Mouse (Mus musculus): ENCODE data around the gene Rcn3. TPM values are rescaled to one million over a fixed set of nuclear protein-coding genes. Genes with fewer than 3 reads are reported as not detected.
A peak's percentile ranks its signal among the peaks of the same experiment; 100 is the strongest.

Gene Rcn3
- polyA plus RNA-seq, 1 experiment from 2014 or later = 277 TPM

GRCm38 (mm10) chr7:45038411-45038810, 53.6 kb downstream of the Rcn3 start:
- Histone ChIP-seq H3K9me3 (no peaks in the 10 kb centered on the region), H3K36me3 (peaks cover 100% of the 10 kb centered on the region), H3K27me3 (replicated peaks) (no peaks in the 10 kb centered on the region), H3K27ac (replicated peaks) (no peak overlapping the region), H3K4me3 (no peak overlapping the region), H3K9ac (no peak overlapping the region), H3K4me1 (no peaks in the 10 kb centered on the region), H3K4me2 (no peak overlapping the region)
- ATAC-seq (ENCODE audit: extremely low read depth, insufficient number of reproducible peaks, low FRiP score, low TSS enrichment) = no peak
- 92% methylated on average over 9 of the region's 9 CpGs for WGBS

GRCm38 (mm10) chr7:45037720-45038361, 54.2 kb downstream of the Rcn3 start:
- WGBS = 70% methylated on average over 7 of the region's 7 CpGs
- H3K4me3 ChIP-seq = no peak overlapping the region
- H3K4me1 ChIP-seq = no peaks in the 10 kb centered on the region
- no peak overlapping the region for H3K27ac ChIP-seq (replicated peaks)
- no peaks in the 10 kb centered on the region for H3K27me3 ChIP-seq (replicated peaks)
- no peak for ATAC-seq (ENCODE audit: extremely low read depth, insufficient number of reproducible peaks, low FRiP score, low TSS enrichment)
- no peak overlapping the region for H3K4me2 ChIP-seq
- H3K36me3 ChIP-seq = peaks cover 100% of the 10 kb centered on the region
- no peak overlapping the region for H3K9ac ChIP-seq
- H3K9me3 ChIP-seq = no peaks in the 10 kb centered on the region

- Histone ChIP-seq H3K4me3 (no peak overlapping the region), H3K27ac (replicated peaks) (no peak overlapping the region), H3K36me3 (peaks cover 100% of the 10 kb centered on the region), H3K4me1 (no peaks in the 10 kb centered on the region), H3K9me3 (no peaks in the 10 kb centered on the region), H3K4me2 (no peak overlapping the region), H3K9ac (no peak overlapping the region), H3K27me3 (replicated peaks) (no peaks in the 10 kb centered on the region)
- 86% methylated on average over 11 of the region's 11 CpGs for WGBS
- no peak for ATAC-seq (ENCODE audit: extremely low read depth, insufficient number of reproducible peaks, low FRiP score, low TSS enrichment)
Measured at GRCm38 (mm10) chr7:45036702-45037101, 55.3 kb downstream of the Rcn3 start.

GRCm38 (mm10) chr7:45035631-45036030, 56.4 kb downstream of the Rcn3 start:
- Histone ChIP-seq H3K4me3 (no peak overlapping the region), H3K9me3 (no peaks in the 10 kb centered on the region), H3K4me2 (no peak overlapping the region), H3K27ac (replicated peaks) (no peak overlapping the region), H3K27me3 (replicated peaks) (no peaks in the 10 kb centered on the region), H3K9ac (no peak overlapping the region), H3K36me3 (peaks cover 100% of the 10 kb centered on the region), H3K4me1 (no peaks in the 10 kb centered on the region)
- no peak for ATAC-seq (ENCODE audit: extremely low read depth, insufficient number of reproducible peaks, low FRiP score, low TSS enrichment)
- 81% methylated on average over 3 of the region's 3 CpGs for WGBS

- Histone ChIP-seq H3K27ac (replicated peaks) (no peak overlapping the region), H3K4me3 (no peak overlapping the region), H3K36me3 (peaks cover 100% of the 10 kb centered on the region), H3K9ac (no peak overlapping the region), H3K27me3 (replicated peaks) (no peaks in the 10 kb centered on the region), H3K4me1 (no peaks in the 10 kb centered on the region), H3K9me3 (no peaks in the 10 kb centered on the region), H3K4me2 (no peak overlapping the region)
- 90% methylated on average over 19 of the region's 19 CpGs for WGBS
- ATAC-seq (ENCODE audit: extremely low read depth, insufficient number of reproducible peaks, low FRiP score, low TSS enrichment) = no peak
Measured at GRCm38 (mm10) chr7:45033722-45034359, 58.2 kb downstream of the Rcn3 start.

MicroRNAs within 50 kb of the gene (microRNA counts, 519-probe panel; counts per million panel counts)
- microRNA mmu-miR-150 = 2,876 counts per million, percentile 66 among the panel's probes with 10 or more counts

Small RNAs within 50 kb of the gene (microRNA-seq; reads per million reads assigned to microRNA genes)
- gene Mir150 (10.6 reads per million, percentile 28 among the genes with 10 or more reads in this experiment), gene Mir5121 (9.0 reads per million, percentile 26 among the genes with 10 or more reads in this experiment)

Other genes with a start within 250 kb of the Rcn3 start
- gene Akt1s1, start 243.2 kb downstream of the Rcn3 start, polyA plus RNA-seq (2015; fragmentation: Nextera tagmentation; extraction: Ambion mirVana) = 96.5 and 101 TPM in 2 replicates
- 56.1 and 57.0 TPM in 2 replicates for gene Tbc1d17, start 243.1 kb downstream of the Rcn3 start, polyA plus RNA-seq (2015; fragmentation: Nextera tagmentation; extraction: Ambion mirVana)
- 24.0 and 24.3 TPM in 2 replicates for gene Pnkp, start 235.1 kb downstream of the Rcn3 start, polyA plus RNA-seq (2015; fragmentation: Nextera tagmentation; extraction: Ambion mirVana)
- 256 and 266 TPM in 2 replicates for gene Ptov1, start 222.4 kb downstream of the Rcn3 start, polyA plus RNA-seq (2015; fragmentation: Nextera tagmentation; extraction: Ambion mirVana)
- 72.6 and 73.1 TPM in 2 replicates for gene Med25, start 199.5 kb downstream of the Rcn3 start, polyA plus RNA-seq (2015; fragmentation: Nextera tagmentation; extraction: Ambion mirVana)
- gene Fuz, start 196.1 kb downstream of the Rcn3 start, polyA plus RNA-seq (2015; fragmentation: Nextera tagmentation; extraction: Ambion mirVana) = 13.6 and 14.6 TPM in 2 replicates
- gene Ap2a1, start 162.7 kb downstream of the Rcn3 start, polyA plus RNA-seq (2015; fragmentation: Nextera tagmentation; extraction: Ambion mirVana) = 55.5 and 56.8 TPM in 2 replicates
- gene Tsks, start 149.0 kb downstream of the Rcn3 start, polyA plus RNA-seq (2015; fragmentation: Nextera tagmentation; extraction: Ambion mirVana) = 0.11 and 0.14 TPM in 2 replicates
- gene Cpt1c, start 117.4 kb downstream of the Rcn3 start, polyA plus RNA-seq (2015; fragmentation: Nextera tagmentation; extraction: Ambion mirVana) = 9.8 and 10.3 TPM in 2 replicates
- gene Prmt1, start 105.7 kb downstream of the Rcn3 start, polyA plus RNA-seq (2015; fragmentation: Nextera tagmentation; extraction: Ambion mirVana) = 438 and 486 TPM in 2 replicates
- gene Irf3, start 94.6 kb downstream of the Rcn3 start, polyA plus RNA-seq (2015; fragmentation: Nextera tagmentation; extraction: Ambion mirVana) = 63.6 and 68.1 TPM in 2 replicates
- gene Bcl2l12, start 93.5 kb downstream of the Rcn3 start, polyA plus RNA-seq (2015; fragmentation: Nextera tagmentation; extraction: Ambion mirVana) = 36.0 and 36.3 TPM in 2 replicates
- 27.0 and 27.1 TPM in 2 replicates for gene Scaf1, start 75.9 kb downstream of the Rcn3 start, polyA plus RNA-seq (2015; fragmentation: Nextera tagmentation; extraction: Ambion mirVana)
- 71.6 and 82.6 TPM in 2 replicates for gene Rras, start 74.3 kb downstream of the Rcn3 start, polyA plus RNA-seq (2015; fragmentation: Nextera tagmentation; extraction: Ambion mirVana)
- 6.8 and 7.1 TPM in 2 replicates for gene Prr12, start 39.3 kb downstream of the Rcn3 start, polyA plus RNA-seq (2015; fragmentation: Nextera tagmentation; extraction: Ambion mirVana)
- gene Nosip, start 29.8 kb downstream of the Rcn3 start, polyA plus RNA-seq (2015; fragmentation: Nextera tagmentation; extraction: Ambion mirVana) = 46.6 and 49.6 TPM in 2 replicates
- gene Prrg2, start 29.5 kb downstream of the Rcn3 start, polyA plus RNA-seq (2015; fragmentation: Nextera tagmentation; extraction: Ambion mirVana) = 12.5 and 13.6 TPM in 2 replicates
- 38.0 and 38.1 TPM in 2 replicates for gene Fcgrt, start 11.6 kb upstream of the Rcn3 start, polyA plus RNA-seq (2015; fragmentation: Nextera tagmentation; extraction: Ambion mirVana)
- 982 and 1,095 TPM in 2 replicates for gene Rps11, start 32.2 kb upstream of the Rcn3 start, polyA plus RNA-seq (2015; fragmentation: Nextera tagmentation; extraction: Ambion mirVana)
- 688 and 785 TPM in 2 replicates for gene Rpl13a, start 36.5 kb upstream of the Rcn3 start, polyA plus RNA-seq (2015; fragmentation: Nextera tagmentation; extraction: Ambion mirVana)
- gene Gm45713, start 44.0 kb upstream of the Rcn3 start, polyA plus RNA-seq (2015; fragmentation: Nextera tagmentation; extraction: Ambion mirVana) = 0.17 TPM in 1 of 2 replicates, not detected in the other
- gene Flt3l, start 44.2 kb upstream of the Rcn3 start, polyA plus RNA-seq (2015; fragmentation: Nextera tagmentation; extraction: Ambion mirVana) = 0.88 and 1.0 TPM in 2 replicates
- gene Pih1d1, start 62.1 kb upstream of the Rcn3 start, polyA plus RNA-seq (2015; fragmentation: Nextera tagmentation; extraction: Ambion mirVana) = 82.2 and 89.3 TPM in 2 replicates
- gene Aldh16a1, start 62.4 kb upstream of the Rcn3 start, polyA plus RNA-seq (2015; fragmentation: Nextera tagmentation; extraction: Ambion mirVana) = 31.8 and 33.4 TPM in 2 replicates
- 2.9 and 3.6 TPM in 2 replicates for gene Slc17a7, start 71.7 kb upstream of the Rcn3 start, polyA plus RNA-seq (2015; fragmentation: Nextera tagmentation; extraction: Ambion mirVana)
- gene Gfy, start 87.3 kb upstream of the Rcn3 start, polyA plus RNA-seq (2015; fragmentation: Nextera tagmentation; extraction: Ambion mirVana) = not detected in 2 replicates
- not detected in 2 replicates for gene Pth2, start 88.8 kb upstream of the Rcn3 start, polyA plus RNA-seq (2015; fragmentation: Nextera tagmentation; extraction: Ambion mirVana)
- gene Ccdc155, start 112.7 kb upstream of the Rcn3 start, polyA plus RNA-seq (2015; fragmentation: Nextera tagmentation; extraction: Ambion mirVana) = 0.51 and 0.74 TPM in 2 replicates
- 1.5 and 1.7 TPM in 2 replicates for gene Dkkl1, start 119.9 kb upstream of the Rcn3 start, polyA plus RNA-seq (2015; fragmentation: Nextera tagmentation; extraction: Ambion mirVana)
- gene Tead2, start 123.5 kb upstream of the Rcn3 start, polyA plus RNA-seq (2015; fragmentation: Nextera tagmentation; extraction: Ambion mirVana) = 127 and 139 TPM in 2 replicates
- 1.7 and 2.4 TPM in 2 replicates for gene Cd37, start 146.9 kb upstream of the Rcn3 start, polyA plus RNA-seq (2015; fragmentation: Nextera tagmentation; extraction: Ambion mirVana)
- 0.27 and 0.41 TPM in 2 replicates for gene Slc6a16, start 148.9 kb upstream of the Rcn3 start, polyA plus RNA-seq (2015; fragmentation: Nextera tagmentation; extraction: Ambion mirVana)
- not detected in 2 replicates for gene Slc6a21, start 185.3 kb upstream of the Rcn3 start, polyA plus RNA-seq (2015; fragmentation: Nextera tagmentation; extraction: Ambion mirVana)
- 12.7 and 13.5 TPM in 2 replicates for gene Trpm4, start 241.6 kb upstream of the Rcn3 start, polyA plus RNA-seq (2015; fragmentation: Nextera tagmentation; extraction: Ambion mirVana)
- gene Hrc, start 243.1 kb upstream of the Rcn3 start, polyA plus RNA-seq (2015; fragmentation: Nextera tagmentation; extraction: Ambion mirVana) = 24.2 and 27.7 TPM in 2 replicates

Measured in heart, embryonic 13.5 days (tissue).